Mouse (Mus musculus) testis, adult 2 months (tissue): Measurements from ENCODE around the gene Dlg2. TPM values are rescaled to one million over a fixed set of nuclear protein-coding genes. Genes with fewer than 3 reads are reported as not detected.

Experiments
- H3K27ac ChIP-seq: fragments of 200-500 bp; 2 replicates; pipeline ENCODE4 v1.5.1; 2012; ENCODE audit warnings: low read depth, low read length; ENCODE audit not compliant: control insufficient read depth, insufficient read depth
- H3K27me3 ChIP-seq: fragments of 200-500 bp; 2 replicates; pipeline ENCODE4 v1.6.1; 2012; ENCODE audit warnings: mild to moderate bottlenecking, low read length, moderate library complexity; ENCODE audit not compliant: control insufficient read depth, insufficient read depth
- H3K36me3 ChIP-seq: fragments of 200-500 bp; 2 replicates; pipeline ENCODE4 v1.6.1; 2012; ENCODE audit warnings: mild to moderate bottlenecking, low read length; ENCODE audit not compliant: control insufficient read depth, insufficient read depth
- H3K4me1 ChIP-seq: fragments of 200-500 bp; 2 replicates; pipeline ENCODE4 v1.6.1; 2012; ENCODE audit warnings: low read length; ENCODE audit not compliant: control insufficient read depth, insufficient read depth
- H3K4me3 ChIP-seq: fragments of 200-500 bp; 2 replicates; pipeline ENCODE4 v1.5.1; 2012; ENCODE audit warnings: low read depth, mild to moderate bottlenecking, low read length, moderate library complexity, mixed read lengths; ENCODE audit not compliant: control insufficient read depth
- CTCF ChIP-seq: fragments of 200-500 bp; IDR thresholded peaks from 2 replicates; pipeline ENCODE4 v1.5.1; 2012; ENCODE audit warnings: low read depth, mild to moderate bottlenecking, inconsistent platforms, low read length, moderate library complexity; ENCODE audit not compliant: control insufficient read depth, insufficient read depth, insufficient replicate concordance
- POLR2A ChIP-seq: fragments of 200-500 bp; IDR thresholded peaks from 2 replicates; pipeline ENCODE4 v1.6.1; 2012; ENCODE audit warnings: low read depth, mild to moderate bottlenecking, inconsistent platforms, low read length, moderate library complexity; ENCODE audit not compliant: control insufficient read depth
- polyA plus RNA-seq: library from polyadenylated mRNA; depleted of rRNA; stranded (reverse); fragments of >200 nt; gene quantifications from 2 replicates; pipeline ENCODE4 v1.2.3, GENCODE M21; 2012

The Dlg2 gene
- polyA plus RNA-seq, 1 experiment: 13.3 TPM

- TF ChIP-seq POLR2A: no peak
- H3K27ac ChIP-seq: no peak overlapping the region
Observed at GRCm38 (mm10) chr7:92287058-92287457, 1810.6 kb downstream of the Dlg2 start.

GRCm38 (mm10) chr7:92288814-92289213 lies 1812.3 kb downstream of the Dlg2 start:
- Histone ChIP-seq H3K36me3 (no peaks in the 10 kb centered on the region), H3K4me3 (no peak overlapping the region), H3K27me3 (no peaks in the 10 kb centered on the region), H3K27ac (no peak overlapping the region), H3K4me1 (no peaks in the 10 kb centered on the region)
- TF ChIP-seq CTCF: no peak
- no peak for TF ChIP-seq POLR2A

More at GRCm38 (mm10) chr7:92287058-92287457, 1810.6 kb downstream of the Dlg2 start:
- Histone ChIP-seq H3K4me3 (no peak overlapping the region), H3K36me3 (no peaks in the 10 kb centered on the region), H3K4me1 (no peaks in the 10 kb centered on the region), H3K27me3 (no peaks in the 10 kb centered on the region)

- H3K27ac ChIP-seq: no peak overlapping the region
- H3K4me3 ChIP-seq: no peak overlapping the region
- no peaks in the 10 kb centered on the region for H3K36me3 ChIP-seq
- TF ChIP-seq CTCF: no peak
- no peak for TF ChIP-seq POLR2A
- H3K27me3 ChIP-seq: no peaks in the 10 kb centered on the region
- H3K4me1 ChIP-seq: no peaks in the 10 kb centered on the region
Observed at GRCm38 (mm10) chr7:92292918-92293518, 1816.5 kb downstream of the Dlg2 start.

- Histone ChIP-seq H3K36me3 (no peaks in the 10 kb centered on the region), H3K27ac (no peak overlapping the region), H3K27me3 (no peaks in the 10 kb centered on the region), H3K4me1 (no peaks in the 10 kb centered on the region), H3K4me3 (no peak overlapping the region)
- TF ChIP-seq CTCF: no peak
- no peak for TF ChIP-seq POLR2A
Observed at GRCm38 (mm10) chr7:92301046-92301445, 1824.6 kb downstream of the Dlg2 start.

GRCm38 (mm10) chr7:92307634-92308033 lies 1831.2 kb downstream of the Dlg2 start:
- no peaks in the 10 kb centered on the region for H3K36me3 ChIP-seq
- no peak for TF ChIP-seq CTCF
- no peak for TF ChIP-seq POLR2A

GRCm38 (mm10) chr7:92308168-92308567 lies 1831.7 kb downstream of the Dlg2 start:
- H3K4me3 ChIP-seq: no peak overlapping the region
- H3K4me1 ChIP-seq: no peaks in the 10 kb centered on the region
- H3K27ac ChIP-seq: no peak overlapping the region
- TF ChIP-seq CTCF (no peak), POLR2A (no peak)
- no peaks in the 10 kb centered on the region for H3K36me3 ChIP-seq
- no peaks in the 10 kb centered on the region for H3K27me3 ChIP-seq

More at GRCm38 (mm10) chr7:92307634-92308033, 1831.2 kb downstream of the Dlg2 start:
- H3K27me3 ChIP-seq: no peaks in the 10 kb centered on the region
- no peak overlapping the region for H3K4me3 ChIP-seq
- H3K4me1 ChIP-seq: no peaks in the 10 kb centered on the region
- no peak overlapping the region for H3K27ac ChIP-seq

- Histone ChIP-seq H3K36me3 (no peaks in the 10 kb centered on the region), H3K27ac (no peak overlapping the region), H3K4me3 (no peak overlapping the region), H3K27me3 (no peaks in the 10 kb centered on the region), H3K4me1 (no peaks in the 10 kb centered on the region)
- no peak for TF ChIP-seq POLR2A
- TF ChIP-seq CTCF: no peak
Observed at GRCm38 (mm10) chr7:92316389-92316788, 1839.9 kb downstream of the Dlg2 start.

- Histone ChIP-seq H3K36me3 (no peaks in the 10 kb centered on the region), H3K4me3 (no peak overlapping the region), H3K27me3 (no peaks in the 10 kb centered on the region), H3K27ac (no peak overlapping the region), H3K4me1 (no peaks in the 10 kb centered on the region)
- no peak for TF ChIP-seq CTCF
- TF ChIP-seq POLR2A: no peak
Observed at GRCm38 (mm10) chr7:92319469-92319868, 1843.0 kb downstream of the Dlg2 start.

GRCm38 (mm10) chr7:92320181-92320580 lies 1843.7 kb downstream of the Dlg2 start:
- no peak overlapping the region for H3K4me3 ChIP-seq
- no peaks in the 10 kb centered on the region for H3K36me3 ChIP-seq
- no peaks in the 10 kb centered on the region for H3K4me1 ChIP-seq
- H3K27me3 ChIP-seq: no peaks in the 10 kb centered on the region
- H3K27ac ChIP-seq: no peak overlapping the region
- TF ChIP-seq CTCF: no peak
- TF ChIP-seq POLR2A: no peak
